Mouse (Mus musculus) hindbrain, embryonic 11.5 days (tissue): ENCODE measurements at regions not wholly inside any gene's neighbourhood (a gene's known extent, or its start where the extent isn't known, plus 50 kb on each side); places are given as distances from the start of the nearest gene placed in this dataset.

Experiments used
- ATAC-seq: fragments of 200-750 bp; cut with Nextera tagmentation; 2 replicates; pipeline ENCODE4 v1.8.0; 2017; ENCODE audit warnings: mild to moderate bottlenecking, moderate TSS enrichment, moderate library complexity; ENCODE audit not compliant: low FRiP score
- DNase-seq: peaks from one replicate; pipeline ENCODE4 v3.0.0-alpha.2; 2015; ENCODE audit warnings: low spot score
- H3K27ac ChIP-seq: fragments of 300-500 bp; sonication (generic); 2 replicates; pipeline ENCODE4 v1.5.1; 2014; ENCODE audit warnings: mild to moderate bottlenecking, low read depth, low read length
- H3K27me3 ChIP-seq: fragments of 300-500 bp; sonication (generic); 2 replicates; pipeline ENCODE4 v1.6.1; 2014; ENCODE audit warnings: mild to moderate bottlenecking, low read length, moderate library complexity, mixed read lengths; ENCODE audit not compliant: control insufficient read depth, insufficient read depth
- H3K36me3 ChIP-seq: fragments of 300-500 bp; sonication (generic); 2 replicates; pipeline ENCODE4 v1.6.1; 2014; ENCODE audit warnings: mild to moderate bottlenecking, low read length, moderate library complexity, mixed read lengths; ENCODE audit not compliant: control insufficient read depth, insufficient read depth
- H3K4me1 ChIP-seq: fragments of 300-500 bp; sonication (generic); replicated peaks from 2 replicates; pipeline ENCODE4 v1.6.1; 2014; ENCODE audit warnings: low read length, mixed read lengths; ENCODE audit not compliant: control insufficient read depth, insufficient read depth
- H3K4me2 ChIP-seq: fragments of 300-500 bp; sonication (generic); replicated peaks from 2 replicates; pipeline ENCODE4 v1.6.1; 2014; ENCODE audit warnings: mild to moderate bottlenecking, low read depth, low read length
- H3K4me3 ChIP-seq: fragments of 300-500 bp; sonication (generic); 2 replicates; pipeline ENCODE4 v1.5.1; 2014; ENCODE audit warnings: low read depth, low read length
- H3K9ac ChIP-seq: fragments of 300-500 bp; sonication (generic); 2 replicates; pipeline ENCODE4 v1.6.1; 2014; ENCODE audit warnings: low read depth, low read length
- H3K9me3 ChIP-seq: fragments of 300-500 bp; sonication (generic); 2 replicates; pipeline ENCODE4 v1.6.1; 2016; ENCODE audit warnings: low read length; ENCODE audit not compliant: control insufficient read depth
- WGBS: fragments of 180-500 bp; shearing (Covaris S2); extraction: QIAGEN DNeasy Blood & Tissue Kit; methylation state at CpG from one replicate; pipeline ENCODE4 v1.1.7; 2014; 5-methylcytosine and 5-hydroxymethylcytosine counted together

DNA sequence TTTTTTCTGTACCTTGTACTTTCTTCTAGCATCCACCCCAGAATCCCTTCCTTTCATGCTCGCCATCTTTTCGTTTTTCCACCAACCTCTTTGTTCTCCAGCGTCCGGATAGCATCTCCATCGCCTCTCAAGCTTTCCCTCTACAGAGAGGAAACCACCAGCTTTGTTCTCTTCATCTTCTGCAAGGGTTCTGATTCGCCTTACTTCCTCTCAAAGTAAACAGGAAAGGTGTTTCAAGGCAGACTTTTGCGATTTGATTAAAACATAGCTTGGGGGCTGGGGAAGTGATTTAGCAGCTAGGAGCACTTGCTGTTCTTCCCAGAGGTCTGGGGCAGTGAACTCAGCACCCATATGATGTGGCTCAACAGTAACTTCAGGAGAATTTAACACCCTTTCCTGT, 71.4 kb downstream of the Emp1 start:
- no peak for ATAC-seq
- DNase-seq, result no peak
- no peaks in the 10 kb centered on the region for H3K36me3 ChIP-seq
- H3K4me3 ChIP-seq, result no peak overlapping the region
- 84% methylated on average over 7 of the region's 7 CpGs for WGBS
- H3K27me3 ChIP-seq, result no peaks in the 10 kb centered on the region
- no peak overlapping the region for H3K27ac ChIP-seq
- no peaks in the 10 kb centered on the region for H3K9me3 ChIP-seq
- H3K4me2 ChIP-seq, result no peak overlapping the region
- no peak overlapping the region for H3K9ac ChIP-seq
- H3K4me1 ChIP-seq, result no peaks in the 10 kb centered on the region

DNA sequence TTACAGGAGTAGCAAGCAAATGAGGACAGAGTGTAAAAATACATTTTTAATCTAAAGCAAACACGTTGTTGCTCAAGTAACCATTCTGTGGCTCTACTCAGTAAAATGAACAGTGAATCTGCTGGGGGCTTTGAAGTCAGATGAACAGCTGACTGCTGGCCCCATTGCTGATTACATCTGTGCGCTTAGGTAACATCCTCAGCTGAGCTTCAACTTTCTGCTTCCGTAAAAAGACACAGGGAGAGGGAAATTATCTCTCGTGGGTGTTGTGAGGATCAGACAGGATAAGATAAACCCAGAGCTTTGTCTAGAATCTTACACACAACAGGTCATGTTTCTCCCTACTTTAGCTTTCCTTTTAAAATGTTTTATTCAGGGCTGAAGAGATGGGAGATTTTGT, 74.0 kb downstream of the Emp1 start:
- Histone ChIP-seq H3K9ac (no peak overlapping the region), H3K4me1 (no peaks in the 10 kb centered on the region), H3K4me2 (no peak overlapping the region), H3K9me3 (no peaks in the 10 kb centered on the region), H3K4me3 (no peak overlapping the region), H3K36me3 (no peaks in the 10 kb centered on the region), H3K27me3 (no peaks in the 10 kb centered on the region), H3K27ac (no peak overlapping the region)
- no peak for DNase-seq
- ATAC-seq, result no peak
- 80% methylated on average over 4 of the region's 4 CpGs for WGBS

DNA sequence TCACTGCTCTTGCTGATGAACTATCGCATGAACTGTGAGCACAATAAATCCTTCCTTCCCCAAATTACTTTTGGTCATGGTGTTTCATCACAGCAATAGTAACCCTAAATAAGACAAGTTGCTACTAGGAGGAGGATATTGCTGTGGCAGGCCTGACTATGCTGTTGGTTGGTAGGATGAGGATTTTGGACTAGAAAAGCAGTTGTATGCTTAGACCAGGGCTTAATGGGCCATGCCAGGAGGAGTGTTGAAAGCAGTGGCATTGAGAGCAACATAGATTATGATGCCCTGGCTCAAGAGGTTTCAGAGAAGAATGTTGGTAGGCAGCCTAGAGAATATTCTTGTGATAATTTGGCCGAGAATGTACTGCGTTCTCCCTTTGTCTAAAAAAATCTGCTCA, 75.9 kb downstream of the Emp1 start:
- Histone ChIP-seq H3K4me1 (no peaks in the 10 kb centered on the region), H3K36me3 (no peaks in the 10 kb centered on the region), H3K27ac (no peak overlapping the region), H3K4me2 (no peak overlapping the region), H3K27me3 (no peaks in the 10 kb centered on the region), H3K9ac (no peak overlapping the region), H3K9me3 (no peaks in the 10 kb centered on the region), H3K4me3 (no peak overlapping the region)
- ATAC-seq (no peak), DNase-seq (no peak)
- 95% methylated on average over 3 of the region's 3 CpGs for WGBS

DNA sequence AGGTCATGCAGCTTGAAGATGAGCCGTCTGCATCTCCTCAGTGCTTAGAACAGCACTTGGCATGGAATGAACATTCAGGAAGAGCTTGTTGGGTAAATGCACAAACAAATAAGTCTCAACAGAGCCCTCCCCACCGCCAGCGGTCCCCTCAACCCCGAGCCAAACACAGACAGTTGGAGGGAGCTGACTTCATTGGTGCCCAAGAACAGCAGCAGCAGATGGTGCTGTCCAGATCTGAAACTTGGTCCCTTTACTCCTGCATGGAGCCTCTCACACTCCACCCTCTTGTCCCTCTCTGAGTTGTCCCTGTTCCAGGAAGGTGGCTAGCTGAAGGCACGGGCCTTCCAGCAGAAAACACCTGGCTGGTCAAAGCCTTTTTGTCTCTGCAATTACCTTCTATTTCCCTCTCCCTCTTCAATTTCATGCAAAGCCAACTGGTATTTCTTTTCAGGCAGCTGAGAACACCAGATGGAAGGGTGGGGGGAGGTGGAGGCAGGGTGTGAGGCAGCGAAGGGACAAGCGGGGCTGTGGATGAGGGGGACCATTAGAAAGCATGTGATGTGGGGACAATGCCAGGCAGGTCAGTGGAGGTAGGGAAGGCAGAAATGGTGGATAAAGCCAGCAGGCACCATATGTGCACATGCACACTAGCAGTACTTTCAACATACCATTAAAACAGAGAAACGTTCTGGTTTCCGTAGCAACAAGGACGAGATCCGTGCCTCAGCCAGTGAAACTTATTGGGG, 79.0 kb downstream of the Emp1 start:
- 66% methylated on average over 11 of the region's 11 CpGs for WGBS

DNA sequence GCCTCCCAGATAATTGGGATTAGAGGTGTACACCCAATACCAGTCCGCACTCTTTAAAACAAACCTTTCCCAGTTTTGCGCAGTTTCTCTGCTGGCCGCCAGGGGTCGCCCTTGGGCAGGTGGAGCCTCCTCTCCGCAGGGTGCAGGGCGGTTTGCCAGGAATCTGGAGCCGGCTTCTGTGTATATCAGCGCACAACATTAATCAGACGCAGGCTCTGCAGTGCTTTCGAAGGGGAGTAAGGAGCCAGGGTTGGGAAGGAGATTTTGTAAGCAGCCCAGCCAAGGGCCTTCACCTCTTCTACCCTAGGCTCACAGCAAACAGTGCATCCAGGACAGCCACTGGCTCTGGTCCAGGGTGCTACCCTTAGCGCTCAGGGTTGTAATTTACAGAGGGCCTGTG, 82.3 kb downstream of the Emp1 start:
- DNase-seq (peak; percentile 88), ATAC-seq (peak; percentile 87)
- Histone ChIP-seq H3K4me3 (no peak overlapping the region), H3K4me2 (no peak overlapping the region; the same call in 1 of the 2 replicates), H3K9me3 (no peaks in the 10 kb centered on the region), H3K27me3 (no peaks in the 10 kb centered on the region), H3K9ac (0 out of 2 replicates have a peak overlapping the region, but pooled peaks have one; percentile 15), H3K36me3 (no peaks in the 10 kb centered on the region), H3K27ac (no peak overlapping the region), H3K4me1 (no peaks in the 10 kb centered on the region)
- 4% methylated on average over 11 of the region's 11 CpGs for whole genome bisulfite sequencing

More for the DNA sequence above, 79.0 kb downstream of the Emp1 start:
- no peaks in the 10 kb centered on the region for H3K9me3 ChIP-seq
- no peak overlapping the region for H3K4me3 ChIP-seq
- H3K27me3 ChIP-seq, result no peaks in the 10 kb centered on the region
- H3K36me3 ChIP-seq, result no peaks in the 10 kb centered on the region
- H3K4me2 ChIP-seq, result no peak overlapping the region
- DNase-seq, result peak; percentile 15
- ATAC-seq, result peak; percentile 47; the same call in 1 of the 2 replicates
- no peaks in the 10 kb centered on the region for H3K4me1 ChIP-seq
- no peak overlapping the region for H3K9ac ChIP-seq
- H3K27ac ChIP-seq, result no peak overlapping the region

DNA sequence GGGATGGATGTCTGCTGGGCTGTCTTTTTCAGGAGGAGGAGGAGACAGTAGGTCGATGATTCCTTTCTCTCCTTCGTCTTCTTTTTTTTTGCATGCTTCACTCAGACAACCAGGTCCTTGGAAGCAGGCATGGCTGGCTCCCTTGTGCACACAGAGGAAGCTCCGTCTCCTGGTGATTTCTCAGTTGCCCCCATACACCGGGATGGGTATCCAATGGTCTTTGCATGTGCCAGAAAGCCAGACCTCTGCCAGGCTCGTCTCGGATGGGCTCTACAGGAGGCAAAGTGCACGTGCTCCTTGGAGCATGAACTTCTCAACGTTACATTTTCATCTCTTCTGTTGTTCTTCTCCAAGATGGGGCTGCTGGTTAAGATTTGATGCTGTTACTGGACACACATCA, 82.7 kb downstream of the Emp1 start:
- Histone ChIP-seq H3K27me3 (no peaks in the 10 kb centered on the region), H3K4me1 (no peaks in the 10 kb centered on the region), H3K36me3 (no peaks in the 10 kb centered on the region), H3K9ac (0 out of 2 replicates have a peak overlapping the region, but pooled peaks have one; percentile 15), H3K4me2 (no peak overlapping the region; the same call in 1 of the 2 replicates), H3K27ac (no peak overlapping the region), H3K4me3 (no peak overlapping the region), H3K9me3 (no peaks in the 10 kb centered on the region)
- WGBS, result 36% methylated on average over 8 of the region's 8 CpGs
- ATAC-seq (no peak), DNase-seq (no peak)

DNA sequence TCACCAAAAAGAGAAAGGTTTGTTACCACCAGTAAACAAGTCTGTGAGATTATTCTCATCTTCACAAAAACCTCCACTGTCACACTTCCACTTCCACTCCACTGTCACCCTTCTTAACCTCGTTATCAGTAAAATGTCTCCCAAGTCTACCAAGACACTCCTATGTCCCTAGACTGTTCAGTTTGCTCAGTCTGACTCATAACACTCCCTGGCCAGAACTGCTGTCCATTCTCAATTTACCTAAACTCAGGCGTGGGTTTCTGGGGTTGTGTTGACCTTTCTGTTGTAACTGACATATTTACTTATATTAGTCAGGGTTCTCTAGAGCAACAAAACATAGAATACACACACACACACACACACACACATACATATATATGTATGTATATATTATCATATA, 85.5 kb downstream of the Emp1 start:
- H3K9me3 ChIP-seq, result no peaks in the 10 kb centered on the region
- DNase-seq (no peak), ATAC-seq (no peak)
- H3K4me2 ChIP-seq, result no peak overlapping the region
- WGBS, result 83% methylated on average over 2 of the region's 2 CpGs
- H3K36me3 ChIP-seq, result no peaks in the 10 kb centered on the region
- H3K27ac ChIP-seq, result no peak overlapping the region
- H3K27me3 ChIP-seq, result no peaks in the 10 kb centered on the region
- no peak overlapping the region for H3K4me3 ChIP-seq
- no peaks in the 10 kb centered on the region for H3K4me1 ChIP-seq
- no peak overlapping the region for H3K9ac ChIP-seq

DNA sequence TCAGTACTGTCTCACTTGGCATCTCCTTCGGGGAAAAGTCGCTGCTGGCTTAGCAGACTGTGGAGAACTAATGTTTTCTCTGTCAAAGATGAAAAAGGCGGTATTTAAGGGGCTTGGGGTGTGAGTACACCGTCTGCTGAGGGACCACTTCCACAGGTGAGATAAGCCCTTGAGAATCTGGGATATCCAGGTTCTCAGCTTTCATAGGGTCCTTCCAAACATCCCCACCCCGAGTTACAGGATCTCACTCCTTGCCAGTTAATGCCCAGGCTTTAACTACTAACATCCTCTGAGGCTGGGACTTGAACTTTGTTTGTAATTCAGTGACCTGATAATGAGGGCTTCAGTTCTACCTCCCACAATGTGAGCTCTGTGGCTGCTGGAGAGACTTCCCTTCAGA, 86.9 kb downstream of the Emp1 start:
- Histone ChIP-seq H3K27ac (no peak overlapping the region), H3K4me1 (no peaks in the 10 kb centered on the region), H3K9me3 (no peaks in the 10 kb centered on the region), H3K36me3 (no peaks in the 10 kb centered on the region), H3K27me3 (no peaks in the 10 kb centered on the region), H3K4me3 (no peak overlapping the region), H3K9ac (no peak overlapping the region), H3K4me2 (no peak overlapping the region)
- ATAC-seq (no peak), DNase-seq (no peak)
- 81% methylated on average over 5 of the region's 5 CpGs for WGBS

DNA sequence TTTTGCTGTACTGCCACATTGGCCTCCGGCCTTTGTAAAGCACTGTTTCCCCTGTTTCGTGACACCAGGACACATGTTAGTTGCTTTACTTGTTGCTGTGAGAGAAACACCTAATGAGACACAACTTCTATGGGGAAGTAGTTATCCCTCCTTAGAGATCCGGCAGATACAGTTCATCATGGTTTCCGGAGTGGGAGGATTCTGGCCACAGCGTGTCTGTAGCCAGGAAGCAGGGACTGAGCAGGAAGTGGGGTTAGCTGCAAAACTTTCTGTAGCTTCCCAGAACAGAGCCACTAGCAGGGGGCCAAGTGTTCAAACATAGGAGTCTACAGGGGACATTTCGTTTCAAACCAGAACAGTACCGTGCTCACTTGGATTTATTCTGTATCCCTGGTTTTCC, 88.2 kb downstream of the Emp1 start:
- H3K27me3 ChIP-seq, result no peaks in the 10 kb centered on the region
- no peaks in the 10 kb centered on the region for H3K9me3 ChIP-seq
- no peak overlapping the region for H3K4me3 ChIP-seq
- H3K36me3 ChIP-seq, result no peaks in the 10 kb centered on the region
- 90% methylated on average over 7 of the region's 7 CpGs for WGBS
- ATAC-seq, result no peak
- no peak overlapping the region for H3K27ac ChIP-seq
- no peaks in the 10 kb centered on the region for H3K4me1 ChIP-seq
- no peak for DNase-seq
- H3K4me2 ChIP-seq, result no peak overlapping the region
- no peak overlapping the region for H3K9ac ChIP-seq
